Mouse (Mus musculus) effector memory CD4-positive, alpha-beta T cell, adult 7 months (primary cell): ENCODE measurements around the gene Cpn2. TPM values are rescaled to one million over a fixed set of nuclear protein-coding genes. Genes with fewer than 3 reads are reported as not detected.

Source experiments
- polyA plus RNA-seq: library from polyadenylated mRNA; unstranded; fragments of 100-300 nt; shearing (Covaris generic); gene quantifications from one replicate; pipeline ENCODE4 v1.2.1, GENCODE M21; 2017

The Cpn2 gene
- polyA plus RNA-seq: 0.11 TPM

DNA sequence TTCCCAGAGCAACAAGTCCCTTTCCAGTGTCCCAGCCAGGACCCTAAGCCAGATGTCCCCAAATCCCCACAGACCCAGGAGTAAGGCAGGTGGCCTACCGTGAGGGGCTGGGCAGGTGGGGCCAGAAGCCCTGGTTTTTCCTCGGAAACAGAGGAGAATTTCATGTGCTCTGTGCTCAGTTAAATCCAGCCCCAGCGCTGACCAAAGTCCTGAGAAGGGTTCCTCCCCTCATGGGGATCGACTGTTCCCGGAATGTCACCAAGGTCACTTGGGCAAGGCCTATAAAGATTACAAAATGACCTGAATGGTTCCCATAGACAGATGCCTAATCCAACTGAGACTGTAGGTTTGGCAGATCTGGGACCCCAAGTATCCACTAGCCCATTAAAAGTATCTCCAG, at the start of gene Cpn2:
TSS of gene Cpn2 (minus strand) at position 141 of the 400 bp plus-strand sequence.

GRCm38 (mm10) chr16:30310647-30311046, 43.3 kb upstream of the Cpn2 start, which contains the start of gene Gp5:
Gene Gp5 (minus strand): TSS chr16:30310779.

DNA sequence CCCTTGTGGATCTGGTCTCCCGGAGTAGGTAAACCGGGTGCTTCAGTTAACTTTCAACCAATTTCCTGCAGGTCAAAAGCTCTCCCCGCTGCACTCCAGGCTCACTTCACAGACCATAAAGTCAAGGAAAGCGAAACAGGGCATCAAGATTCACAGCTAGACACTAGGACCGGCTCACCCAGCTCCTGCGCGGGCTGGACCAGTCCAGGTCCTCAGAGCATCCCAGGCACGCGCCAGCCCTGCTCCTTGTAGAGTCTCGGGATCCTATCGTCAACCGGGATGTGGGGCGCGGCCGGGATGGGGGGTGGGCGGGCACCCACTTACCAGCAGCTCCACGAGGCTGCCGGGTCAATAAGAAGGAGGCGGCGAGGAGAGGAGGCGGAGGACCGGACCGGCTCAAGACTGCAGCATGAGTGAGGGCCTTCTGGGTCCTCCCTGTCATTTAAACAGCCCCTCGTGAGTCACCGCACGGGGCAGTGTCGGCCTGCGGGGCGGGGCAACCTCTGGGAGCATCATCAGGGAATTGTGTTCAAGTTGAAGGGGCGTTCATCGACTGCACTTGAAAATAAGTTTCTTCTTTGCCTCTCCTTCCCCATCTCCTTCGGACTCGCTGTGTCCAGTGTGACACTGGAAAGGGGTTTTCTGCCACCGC, 15.7 kb upstream of the Cpn2 start, which contains the start of gene Lrrc15:
TSS of gene Lrrc15 (minus strand) at position 413 of the 652 bp plus-strand sequence.

Other genes with a start within 250 kb of the Cpn2 start
- 0.34 TPM for gene Hes1, start 203.1 kb downstream of the Cpn2 start, polyA plus RNA-seq
- gene Lrrc15, start 15.8 kb upstream of the Cpn2 start, polyA plus RNA-seq: 0.10 TPM
- 0.74 TPM for gene Gp5, start 43.3 kb upstream of the Cpn2 start, polyA plus RNA-seq
- gene Atp13a3, start 138.5 kb upstream of the Cpn2 start, polyA plus RNA-seq: 60.6 TPM